Mouse (Mus musculus): Measurements from ENCODE around the gene Gm49711.
"Not testable (repeated sequence)": the region's sequence is repeated elsewhere in the genome, so short reads cannot be mapped to it uniquely, and the experiment has no call there.

Gene Gm49711

GRCm38 (mm10) chr16:92061586-92061985, 3.5 kb downstream of the Gm49711 start:
- in situ Hi-C loops (cut with MboI; ENCODE audit: low sequenced_read_pairs), result no loop called here

DNA sequence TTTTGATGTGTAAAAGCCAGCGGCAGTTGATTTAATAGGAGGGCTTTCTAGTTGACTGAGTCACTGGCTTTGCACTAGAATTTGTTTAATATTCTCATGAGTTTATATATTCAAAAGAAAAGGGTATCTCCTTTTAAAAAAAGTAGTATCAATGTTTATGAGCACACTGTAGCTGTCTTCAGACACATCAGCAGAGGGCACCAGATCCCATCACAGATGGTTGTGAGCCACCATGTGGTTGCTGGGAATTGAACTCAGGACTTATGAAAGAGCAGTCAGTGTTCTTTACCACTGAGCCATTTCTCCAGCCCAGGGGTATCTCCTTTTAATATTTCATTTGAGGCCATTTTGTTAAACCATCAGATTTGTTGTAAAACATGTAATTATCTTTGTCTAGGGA, 4.7 kb downstream of the Gm49711 start:
- in situ Hi-C loops (cut with MboI; ENCODE audit: low sequenced_read_pairs), result no loop called here

DNA sequence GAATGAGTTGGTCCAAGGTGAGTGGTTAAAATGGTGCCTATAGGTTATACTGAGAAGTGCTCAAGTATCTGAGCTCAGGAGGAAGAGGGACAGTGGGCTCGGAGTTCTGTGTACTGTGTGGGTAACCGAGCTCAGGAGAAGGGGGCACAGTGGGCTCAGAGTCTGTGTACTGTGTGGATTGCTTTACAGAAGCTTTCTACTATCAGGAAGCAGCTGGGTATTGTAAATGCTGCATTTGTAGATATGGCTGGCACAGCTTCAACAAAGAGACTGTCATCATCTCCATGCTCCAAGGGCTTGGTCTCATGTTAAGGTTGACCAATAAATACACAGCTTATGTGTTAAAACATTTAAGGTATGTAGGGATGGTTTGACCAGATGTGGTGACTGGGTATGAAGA, 6.7 kb downstream of the Gm49711 start:
- in situ Hi-C loops (cut with MboI; ENCODE audit: low sequenced_read_pairs), result no loop called here

- in situ Hi-C loops (cut with MboI; ENCODE audit: low sequenced_read_pairs), result no loop called here
Measured at GRCm38 (mm10) chr16:92070338-92070737, 12.2 kb downstream of the Gm49711 start.

GRCm38 (mm10) chr16:92076797-92077196, 18.7 kb downstream of the Gm49711 start:
- in situ Hi-C loops (cut with MboI; ENCODE audit: low sequenced_read_pairs), result no loop called here

DNA sequence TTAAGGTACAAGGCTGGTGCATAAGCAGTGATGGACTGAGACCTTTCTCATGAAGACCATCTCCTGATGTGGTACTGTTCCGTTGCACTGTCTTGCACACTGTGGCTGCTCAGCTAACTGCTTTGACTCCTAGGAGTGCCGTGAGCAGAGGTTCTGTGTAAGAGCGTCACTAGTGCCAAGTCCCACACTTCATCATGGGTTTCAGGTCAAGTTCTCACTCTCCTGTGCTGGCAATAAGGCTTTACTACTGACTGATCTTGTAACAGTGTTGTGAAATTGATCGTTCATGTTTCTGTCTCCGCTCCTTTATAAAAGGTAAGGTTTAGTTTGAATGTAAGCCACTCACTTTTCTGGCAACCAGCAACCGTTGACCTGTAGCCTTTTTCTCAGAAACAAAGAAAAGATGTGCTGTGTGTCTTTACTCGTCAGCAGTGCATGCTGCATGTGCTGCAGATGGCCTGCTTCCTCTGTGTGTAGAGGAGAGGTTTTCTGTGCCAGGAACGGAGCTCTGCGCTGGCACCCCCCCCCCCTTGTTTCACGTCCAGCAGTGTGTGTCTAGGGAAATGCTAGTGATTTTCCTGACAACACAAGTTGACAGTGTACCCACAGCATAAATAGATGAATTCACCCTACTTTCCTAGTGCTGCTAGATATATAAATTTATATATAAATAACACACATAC, 25.8 kb downstream of the Gm49711 start:
- in situ Hi-C loops (cut with MboI; ENCODE audit: low sequenced_read_pairs), result no loop called here

DNA sequence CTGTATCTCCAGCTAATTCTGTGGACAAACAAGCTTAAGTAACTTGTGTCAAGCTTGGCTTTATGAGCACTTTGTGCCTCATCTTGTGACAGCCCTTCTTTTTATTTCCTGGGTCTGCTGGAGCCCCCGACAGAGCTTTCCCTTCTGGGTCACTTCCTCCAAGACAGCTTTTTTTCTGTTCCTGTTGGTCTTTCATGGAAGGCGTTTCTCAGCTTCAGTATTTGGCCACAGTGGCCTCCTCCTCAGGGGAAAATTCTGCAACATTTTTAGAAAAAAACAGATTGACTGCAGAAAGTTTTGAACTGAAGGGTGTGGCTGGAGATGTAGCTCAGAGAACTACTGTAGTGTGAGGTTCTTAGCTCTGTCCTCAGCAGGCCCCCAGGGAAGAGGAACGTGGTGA, 31.1 kb downstream of the Gm49711 start:
- in situ Hi-C loops (cut with MboI; ENCODE audit: low sequenced_read_pairs), result no loop called here

DNA sequence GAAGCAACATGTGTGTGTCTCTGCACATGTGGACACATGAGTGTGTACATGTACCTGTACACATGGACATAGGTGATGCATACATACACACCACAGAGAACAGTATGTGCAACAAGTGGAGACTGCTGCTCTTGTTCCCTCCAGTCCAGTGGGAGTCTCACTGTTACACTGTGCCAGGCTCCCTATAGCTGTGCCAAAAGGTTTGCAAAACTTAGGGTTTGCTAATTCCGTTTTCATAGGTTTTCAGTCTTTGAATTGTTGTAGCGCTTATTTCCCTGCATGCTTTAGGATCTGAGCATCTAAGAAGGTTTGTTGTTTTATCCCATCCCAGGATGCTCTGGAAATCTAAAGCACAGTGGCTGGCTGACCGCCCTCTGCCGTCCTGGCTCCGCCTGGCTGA, 33.8 kb downstream of the Gm49711 start:
- in situ Hi-C loops (cut with MboI; ENCODE audit: low sequenced_read_pairs), result no loop called here

DNA sequence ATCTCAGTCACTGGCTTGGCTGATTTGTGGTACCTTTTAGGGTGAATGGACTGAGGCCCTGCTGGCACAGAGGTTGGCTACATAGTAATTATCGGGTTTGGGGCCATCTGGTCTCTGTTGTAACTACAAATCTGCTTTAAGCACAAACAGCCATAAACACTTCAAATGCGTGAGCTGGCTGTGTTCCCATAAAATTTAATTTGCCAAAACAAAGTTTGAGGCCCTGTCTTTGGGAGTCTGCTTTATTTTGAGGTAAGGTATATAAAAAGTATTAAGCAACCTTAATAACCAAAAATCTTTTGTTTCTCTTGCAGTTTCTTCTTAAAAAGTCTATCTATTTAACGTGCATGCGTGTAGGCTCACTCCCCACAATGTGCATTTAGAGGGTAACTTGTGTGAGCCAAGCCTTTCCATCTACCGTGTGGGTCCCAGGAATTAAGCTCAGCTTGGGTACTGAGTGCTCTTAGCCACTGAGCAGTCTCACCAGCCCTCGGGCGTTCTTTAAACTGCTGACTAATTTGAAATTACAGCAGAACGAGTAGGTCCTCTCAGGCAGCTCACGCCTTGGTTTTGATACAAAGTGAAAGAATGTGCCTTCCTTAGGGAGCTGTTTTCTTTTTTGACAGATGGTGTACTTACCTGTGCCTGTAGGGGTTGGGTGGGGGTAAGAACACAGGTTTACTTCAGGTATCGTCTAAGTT, 40.4 kb downstream of the Gm49711 start:
- in situ Hi-C loops (cut with MboI; ENCODE audit: low sequenced_read_pairs), result no loop called here

- in situ Hi-C loops (cut with MboI; ENCODE audit: low sequenced_read_pairs), result no loop called here
Measured at GRCm38 (mm10) chr16:92099598-92099997, 41.5 kb downstream of the Gm49711 start.

DNA sequence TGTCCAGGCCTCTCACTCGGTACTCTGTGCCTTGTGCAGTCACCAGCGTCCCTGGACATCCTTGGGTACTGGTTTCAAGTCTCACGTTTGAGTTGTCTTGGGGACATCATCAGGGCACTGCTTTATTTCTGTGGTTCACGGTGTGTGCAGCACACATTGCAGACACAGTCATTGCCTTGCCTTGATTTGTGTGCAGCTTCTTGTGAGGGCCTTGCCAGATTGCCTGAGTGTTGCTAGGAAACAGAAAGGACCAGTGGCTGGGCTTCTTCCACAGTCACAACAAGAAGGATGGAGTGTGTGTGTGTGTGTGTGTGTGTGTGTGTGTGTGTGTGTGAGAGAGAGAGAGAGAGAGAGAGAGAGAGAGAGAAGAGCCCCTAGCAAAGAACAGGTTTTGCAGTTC, 42.0 kb downstream of the Gm49711 start:
- in situ Hi-C loops (cut with MboI; ENCODE audit: low sequenced_read_pairs), result no loop called here

DNA sequence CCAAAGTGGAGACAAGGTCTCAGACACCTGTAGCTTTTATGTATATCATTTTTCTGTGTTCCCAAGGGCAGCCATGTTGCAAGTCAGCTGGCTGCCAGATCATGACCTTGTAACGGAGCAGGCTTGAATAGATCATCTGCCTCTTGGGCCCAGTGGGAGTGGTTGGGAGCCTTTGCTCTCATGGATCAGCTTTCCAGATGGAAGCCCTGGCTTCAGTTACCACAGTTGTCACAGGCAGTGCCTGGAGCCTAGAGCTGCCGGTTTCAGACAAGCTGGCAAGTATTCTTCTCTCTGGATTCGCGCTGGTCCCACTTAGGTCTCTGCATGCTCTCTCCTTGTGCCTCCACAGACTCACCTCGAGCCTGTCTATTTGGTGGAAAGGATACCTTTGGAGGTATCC, 44.0 kb downstream of the Gm49711 start:
- in situ Hi-C loops (cut with MboI; ENCODE audit: low sequenced_read_pairs), result no loop called here

DNA sequence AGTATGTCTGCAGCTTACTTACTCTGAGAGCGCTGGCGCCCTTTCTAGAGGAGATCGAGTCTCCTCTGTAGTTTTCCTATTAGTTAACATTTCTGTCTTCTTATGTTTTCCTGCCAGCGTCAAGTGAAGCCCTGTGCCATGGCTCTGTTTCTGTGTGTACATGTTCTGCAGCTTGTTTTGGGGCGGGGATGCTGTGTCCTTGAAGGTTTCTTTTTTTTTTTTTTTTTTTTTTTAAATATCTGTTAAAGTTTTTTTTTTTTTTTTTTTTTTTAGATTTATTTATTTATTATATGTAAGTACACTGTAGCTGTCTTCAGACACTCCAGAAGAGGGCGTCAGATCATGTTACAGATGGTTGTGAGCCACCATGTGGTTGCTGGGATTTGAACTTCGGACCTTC, 44.8 kb downstream of the Gm49711 start:
- in situ Hi-C loops (cut with MboI; ENCODE audit: low sequenced_read_pairs), result not testable (repeated sequence)

DNA sequence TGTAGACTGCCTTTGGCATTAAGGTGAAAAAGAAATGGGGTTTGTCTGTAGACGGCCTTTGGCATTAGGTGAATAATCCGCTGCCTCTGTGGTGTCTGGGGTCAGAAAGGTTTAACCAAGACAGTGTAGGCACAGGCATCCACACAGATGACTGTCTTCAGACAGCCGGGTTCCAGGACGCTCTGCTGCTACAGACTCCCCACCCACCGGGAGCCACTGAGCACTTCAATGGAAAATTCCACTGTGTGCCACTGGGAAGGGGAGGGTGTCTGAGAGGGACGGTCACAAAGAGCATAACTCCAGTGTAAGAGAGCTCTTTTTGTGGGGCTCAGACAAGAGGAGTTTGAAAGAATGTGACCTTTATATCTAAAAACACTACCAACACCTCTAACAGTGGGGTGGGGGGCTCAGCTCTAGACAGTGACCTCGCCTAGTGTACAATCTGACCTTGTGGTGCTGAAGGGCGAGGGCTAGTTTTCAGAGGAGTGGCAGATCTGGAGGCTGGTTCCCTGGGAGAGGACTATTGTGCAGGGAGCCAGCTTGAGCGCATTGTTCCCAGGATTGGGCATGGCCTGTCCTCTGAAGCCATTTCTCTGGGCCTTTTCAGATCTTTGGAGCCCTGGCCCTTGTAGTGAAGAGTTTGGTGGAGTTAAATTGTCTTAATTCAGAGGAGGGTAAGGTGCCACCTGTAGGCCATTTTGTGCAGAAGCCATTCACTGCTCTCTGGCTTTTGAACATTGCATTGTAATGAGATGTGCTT, 45.6 kb downstream of the Gm49711 start:
- in situ Hi-C loops (cut with MboI; ENCODE audit: low sequenced_read_pairs), result no loop called here

GRCm38 (mm10) chr16:92104332-92104590, 46.1 kb downstream of the Gm49711 start:
- in situ Hi-C loops (cut with MboI; ENCODE audit: low sequenced_read_pairs), result no loop called here

- in situ Hi-C loops (cut with MboI; ENCODE audit: low sequenced_read_pairs), result no loop called here
Measured at GRCm38 (mm10) chr16:92104951-92105350, 46.8 kb downstream of the Gm49711 start.

DNA sequence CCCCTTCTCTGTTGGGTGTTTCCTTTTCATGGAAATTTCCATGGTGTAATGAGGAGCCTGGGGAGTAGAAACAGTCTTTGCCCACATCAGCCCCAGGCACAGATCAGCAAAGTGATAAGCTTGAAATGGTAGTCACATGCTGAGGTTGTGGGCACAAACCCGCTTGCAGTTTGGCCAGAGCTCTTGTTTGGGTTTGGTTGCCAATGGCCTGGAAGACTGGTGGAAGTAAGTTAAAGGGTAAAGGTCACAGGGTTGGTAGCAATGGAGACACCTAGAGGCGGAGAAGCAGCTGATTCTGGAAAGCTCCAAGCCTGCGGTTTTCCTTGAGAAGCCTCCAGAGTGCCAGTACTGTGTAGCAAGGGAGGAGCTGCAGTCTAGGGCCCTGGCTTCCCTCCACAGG, 47.5 kb downstream of the Gm49711 start:
- in situ Hi-C loops (cut with MboI; ENCODE audit: low sequenced_read_pairs), result no loop called here

DNA sequence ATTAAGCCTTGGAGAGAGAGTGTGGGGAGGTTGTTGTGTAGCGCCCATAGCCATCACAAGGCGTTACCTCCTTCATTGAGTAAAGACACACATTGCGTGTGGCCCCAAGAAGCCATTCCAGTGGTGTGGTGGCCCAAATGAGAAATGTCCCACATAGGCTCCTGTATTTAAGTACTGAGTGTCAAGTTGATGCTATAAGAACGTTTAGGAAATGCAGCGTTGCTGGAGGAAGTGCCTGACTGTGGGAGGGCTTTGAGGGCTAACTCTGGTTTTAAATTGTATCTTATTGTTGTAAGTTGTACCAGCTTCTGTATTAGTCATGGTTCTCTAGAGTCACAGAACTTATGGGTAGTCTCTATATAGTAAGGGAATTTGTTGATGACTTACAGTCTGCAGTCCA, 49.2 kb downstream of the Gm49711 start:
- in situ Hi-C loops (cut with MboI; ENCODE audit: low sequenced_read_pairs), result no loop called here

DNA sequence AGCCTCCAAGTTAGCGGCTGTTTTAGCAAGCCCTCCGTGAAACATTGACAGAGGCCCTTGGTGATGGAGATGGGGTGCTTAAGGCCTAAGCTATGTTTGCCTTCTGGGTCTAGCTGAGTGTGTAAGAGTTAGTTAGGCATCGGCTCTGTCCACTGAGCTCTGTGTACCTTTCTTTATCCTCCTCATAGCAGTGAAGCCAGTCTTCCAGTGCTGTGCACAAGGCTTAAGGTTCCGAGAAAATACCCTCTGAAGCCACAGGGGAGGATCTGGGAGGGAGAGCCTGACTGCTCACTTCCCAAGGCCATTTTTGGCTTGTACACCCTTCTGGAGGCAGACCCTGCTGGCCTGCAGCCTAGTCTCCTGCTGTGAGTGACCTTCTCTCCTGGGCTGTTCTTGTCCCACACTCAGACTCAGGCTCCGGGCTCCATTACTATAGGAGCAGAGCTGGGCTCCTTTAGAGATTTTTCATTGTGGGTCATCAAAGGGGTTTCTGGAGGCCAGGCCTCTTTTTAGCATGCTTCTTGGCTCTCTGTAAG, 56.7 kb downstream of the Gm49711 start:
- in situ Hi-C loops (cut with MboI; ENCODE audit: low sequenced_read_pairs), result no loop called here

GRCm38 (mm10) chr16:92115611-92116421, 57.7 kb downstream of the Gm49711 start:
- in situ Hi-C loops (cut with MboI; ENCODE audit: low sequenced_read_pairs), result no loop called here

All from CH12F3 (cell line).